Mouse (Mus musculus): Measurements from ENCODE around the gene Enpp1.

Gene Enpp1

GRCm38 (mm10) chr10:24712367-24712761 lies 405 bp upstream of the Enpp1 start:
- in situ Hi-C loops (cut with MboI; ENCODE audit: unreplicated experiment in 2 of 2), result no loop called here

- in situ Hi-C loops (cut with MboI; ENCODE audit: unreplicated experiment in 2 of 2), result no loop called here
Measured at GRCm38 (mm10) chr10:24711071-24711470, 888 bp downstream of the Enpp1 start.

DNA sequence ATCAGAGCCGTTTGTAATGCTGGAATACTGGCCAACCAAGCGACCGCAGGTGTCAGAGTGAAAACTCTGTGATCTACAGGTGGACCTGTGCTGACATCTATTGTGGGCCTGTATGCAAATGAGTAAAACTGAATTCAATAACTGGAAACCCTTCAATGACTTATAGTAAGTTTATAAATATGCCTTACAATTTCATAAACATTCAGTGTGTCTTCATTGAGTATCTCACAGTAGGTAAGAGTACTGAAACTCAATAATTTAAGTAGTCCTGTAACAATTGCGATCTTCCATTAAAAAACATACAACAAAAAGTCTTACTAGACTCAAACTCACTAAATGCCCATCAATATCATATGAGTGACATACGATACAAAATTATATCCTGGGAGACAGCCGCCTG lies 1.6 kb downstream of the Enpp1 start:
- in situ Hi-C loops (cut with MboI; ENCODE audit: unreplicated experiment in 2 of 2), result no loop called here

GRCm38 (mm10) chr10:24707745-24708144 lies 4.2 kb downstream of the Enpp1 start:
- in situ Hi-C loops (cut with MboI; ENCODE audit: unreplicated experiment in 2 of 2), result no loop called here

DNA sequence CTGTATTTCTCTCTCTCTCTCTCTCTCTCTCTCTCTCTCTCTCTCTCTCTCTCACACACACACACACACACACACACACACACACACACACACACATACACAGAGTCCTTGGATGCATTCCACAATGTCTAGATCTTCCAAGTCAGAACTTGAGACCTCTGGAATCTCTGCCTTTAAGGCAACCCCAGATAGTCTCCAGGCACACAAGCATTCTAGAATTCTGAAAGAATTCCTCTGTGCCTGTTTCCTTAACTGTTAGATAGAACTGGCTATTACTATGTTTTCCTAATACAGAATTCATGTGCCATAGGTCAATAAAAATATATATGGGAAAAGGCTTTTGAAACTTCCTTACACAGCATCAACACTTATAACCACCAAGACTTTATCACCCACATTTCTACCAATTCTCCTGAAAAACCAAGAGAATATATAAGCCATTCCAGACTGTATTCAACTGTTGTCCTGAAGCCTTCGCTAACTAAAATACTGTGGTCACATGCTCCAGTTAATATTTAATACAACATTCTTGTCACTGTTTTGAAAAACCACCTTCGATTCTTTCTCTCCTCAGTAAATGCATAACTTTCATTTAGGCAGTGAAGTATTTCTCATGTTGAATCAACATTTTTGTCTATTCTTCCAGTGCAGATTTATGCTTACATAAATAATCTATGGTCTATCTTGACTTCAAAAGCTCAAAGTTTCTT lies 5.4 kb downstream of the Enpp1 start:
- in situ Hi-C loops (cut with MboI; ENCODE audit: unreplicated experiment in 2 of 2), result no loop called here

DNA sequence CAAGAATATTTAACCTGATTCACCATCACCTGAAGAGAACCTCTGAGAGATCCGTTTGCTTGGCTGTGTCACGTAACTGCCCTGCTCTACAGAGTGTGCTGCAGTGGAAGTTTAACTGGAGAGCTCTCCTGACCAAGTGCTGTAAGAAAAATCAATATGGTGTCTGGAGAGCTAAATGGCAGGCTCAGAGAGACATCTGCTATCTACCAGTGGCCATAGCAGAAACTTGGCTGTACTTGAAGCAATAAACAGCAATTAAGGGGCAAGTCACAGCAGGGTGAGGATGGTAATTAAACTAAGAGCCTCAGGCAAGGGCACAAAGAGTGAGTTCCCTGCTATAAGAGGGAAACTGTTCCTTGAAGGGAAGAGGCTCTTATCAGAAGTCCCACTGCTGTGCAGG lies 9.3 kb downstream of the Enpp1 start:
- in situ Hi-C loops (cut with MboI; ENCODE audit: unreplicated experiment in 2 of 2), result no loop called here

GRCm38 (mm10) chr10:24698131-24698775 lies 13.7 kb downstream of the Enpp1 start:
- in situ Hi-C loops (cut with MboI; ENCODE audit: unreplicated experiment in 2 of 2), result no loop called here

DNA sequence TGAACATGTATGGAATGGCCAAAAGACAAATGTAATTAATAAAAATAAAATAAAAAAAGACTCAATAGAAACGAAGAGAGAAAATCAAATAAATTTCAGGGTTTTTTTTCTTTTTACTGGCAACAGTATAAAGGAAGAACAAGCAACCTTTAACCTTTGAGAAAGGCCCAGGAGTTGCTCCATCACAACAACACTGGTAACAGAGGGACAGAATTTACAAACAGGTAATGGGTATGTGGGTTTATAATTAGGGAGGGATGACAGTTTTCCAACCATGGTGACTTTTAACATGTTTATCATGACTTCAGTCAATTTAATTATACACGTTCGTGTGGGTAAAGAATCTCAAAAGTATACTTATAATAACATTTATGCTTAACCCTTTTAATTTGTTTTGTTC lies 15.2 kb downstream of the Enpp1 start:
- in situ Hi-C loops (cut with MboI; ENCODE audit: unreplicated experiment in 2 of 2), result no loop called here

GRCm38 (mm10) chr10:24695786-24696185 lies 16.2 kb downstream of the Enpp1 start:
- in situ Hi-C loops (cut with MboI; ENCODE audit: unreplicated experiment in 2 of 2), result no loop called here

DNA sequence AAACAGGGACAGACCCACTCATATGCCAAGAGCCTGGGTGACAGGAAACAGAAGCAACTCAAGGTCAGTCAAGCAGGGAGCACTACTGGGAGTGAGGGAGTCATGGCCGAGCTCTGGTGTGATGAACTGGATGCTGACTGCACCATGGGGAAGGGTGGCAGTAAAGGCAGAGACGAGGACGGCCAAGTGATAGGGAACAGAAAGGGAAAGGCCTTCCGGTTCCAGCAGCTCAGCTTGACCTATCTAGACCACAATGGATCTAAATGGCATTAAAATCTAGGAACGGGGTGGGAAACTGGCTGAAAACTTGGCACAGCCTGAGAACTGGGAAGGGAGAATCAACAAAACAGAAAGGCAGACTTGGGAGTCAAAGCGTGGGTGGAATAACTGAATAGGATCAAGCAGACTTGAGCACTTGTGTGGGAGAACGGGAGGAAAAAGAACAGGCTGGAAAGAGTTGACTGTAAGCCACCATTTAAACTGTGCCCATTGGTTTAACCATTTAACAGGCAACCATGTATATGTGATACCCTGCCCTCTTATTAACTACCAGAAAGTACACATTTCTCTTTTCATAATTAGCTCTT lies 29.3 kb downstream of the Enpp1 start:
- in situ Hi-C loops (cut with MboI; ENCODE audit: unreplicated experiment in 2 of 2), result no loop called here

GRCm38 (mm10) chr10:24677681-24678080 lies 34.3 kb downstream of the Enpp1 start:
- in situ Hi-C loops (cut with MboI; ENCODE audit: unreplicated experiment in 2 of 2), result no loop called here

GRCm38 (mm10) chr10:24674261-24674660 lies 37.7 kb downstream of the Enpp1 start:
- in situ Hi-C loops (cut with MboI; ENCODE audit: unreplicated experiment in 2 of 2), result no loop called here

GRCm38 (mm10) chr10:24672948-24673347 lies 39.0 kb downstream of the Enpp1 start:
- in situ Hi-C loops (cut with MboI; ENCODE audit: unreplicated experiment in 2 of 2), result no loop called here

DNA sequence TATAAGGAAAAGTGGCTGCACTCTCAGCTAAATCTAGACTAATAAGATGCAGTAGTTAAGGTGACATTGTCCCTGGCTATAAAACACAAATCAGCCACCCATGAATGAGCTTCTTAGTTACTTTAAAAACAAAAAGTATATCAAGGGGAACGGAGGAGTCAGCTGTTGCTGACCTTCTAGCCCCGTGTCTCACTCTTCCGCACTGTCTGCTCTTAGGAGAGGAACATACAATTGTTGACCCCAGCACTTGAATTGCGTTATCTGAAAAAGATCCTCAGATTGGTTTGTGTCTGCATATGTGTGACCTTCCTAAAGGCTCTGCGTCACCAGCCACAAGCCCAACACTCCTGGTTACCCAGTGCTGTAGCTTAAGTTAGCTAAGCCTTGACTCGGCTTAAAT lies 41.4 kb downstream of the Enpp1 start:
- in situ Hi-C loops (cut with MboI; ENCODE audit: unreplicated experiment in 2 of 2), result no loop called here

DNA sequence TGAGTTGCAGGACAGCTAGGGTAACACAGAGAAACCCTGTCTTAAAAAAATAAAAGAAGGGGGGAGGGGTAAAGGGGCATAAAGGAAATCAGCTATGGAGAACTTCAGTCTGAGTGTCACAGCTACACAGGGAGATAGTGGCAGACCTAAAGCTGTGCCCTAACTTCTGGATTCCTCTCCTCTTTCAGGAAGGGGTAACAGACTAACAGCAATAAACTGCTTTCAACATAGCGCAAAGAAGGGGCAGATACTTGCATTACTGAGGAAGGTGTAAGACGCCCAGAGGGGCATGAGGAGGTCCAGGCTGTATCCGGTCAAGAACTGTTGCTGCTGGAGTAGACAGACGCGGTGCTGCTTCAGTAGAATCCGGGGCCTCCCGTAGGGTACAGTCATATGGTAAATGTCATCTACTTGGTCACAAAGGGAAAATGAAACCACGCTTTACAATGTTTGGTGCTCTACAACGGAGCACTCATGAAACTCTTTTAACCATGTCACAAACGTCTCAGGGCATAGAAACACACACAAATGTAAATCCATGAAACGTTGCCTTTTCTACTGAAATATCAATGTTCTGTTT lies 60.9 kb downstream of the Enpp1 start:
- in situ Hi-C loops (cut with MboI; ENCODE audit: unreplicated experiment in 2 of 2), result no loop called here

GRCm38 (mm10) chr10:24647996-24648738 lies 63.8 kb downstream of the Enpp1 start:
- in situ Hi-C loops (cut with MboI; ENCODE audit: unreplicated experiment in 2 of 2), result loop anchor here in 1 of 2 experiments (25.0 kb wide), 1 partner anchor 564 kb away; no protein-coding TSS in a partner anchor

DNA sequence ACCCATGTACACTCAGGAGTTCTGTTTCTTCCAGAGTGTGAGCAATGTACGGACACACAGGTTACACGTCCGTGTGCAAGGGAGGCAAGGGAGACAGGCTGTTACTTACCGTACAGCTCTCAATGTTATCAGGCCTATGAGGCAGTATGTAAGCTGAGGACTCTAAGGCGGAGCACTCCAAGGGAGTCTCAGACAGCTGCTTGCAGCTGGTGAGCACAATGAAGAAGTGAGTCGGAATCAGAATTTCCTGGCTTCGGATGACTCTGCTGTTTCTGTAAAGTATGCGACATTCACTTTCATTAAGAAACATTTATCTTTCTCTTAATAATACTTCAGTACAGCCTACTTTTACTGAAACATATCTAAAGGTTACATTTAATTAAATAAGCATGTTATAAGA lies 66.8 kb downstream of the Enpp1 start:
- in situ Hi-C loops (cut with MboI; ENCODE audit: unreplicated experiment in 2 of 2), result loop anchor here in 1 of 2 experiments (25.0 kb wide), 1 partner anchor 567 kb away; no protein-coding TSS in a partner anchor

GRCm38 (mm10) chr10:24642796-24643580 lies 69.0 kb downstream of the Enpp1 start:
- in situ Hi-C loops (cut with MboI; ENCODE audit: unreplicated experiment in 2 of 2), result loop anchor here in 1 of 2 experiments (25.0 kb wide), 1 partner anchor 569 kb away; no protein-coding TSS in a partner anchor

GRCm38 (mm10) chr10:24641416-24642140 lies 70.4 kb downstream of the Enpp1 start:
- in situ Hi-C loops (cut with MboI; ENCODE audit: unreplicated experiment in 2 of 2), result loop anchor here in 1 of 2 experiments (25.0 kb wide), 1 partner anchor 571 kb away; no protein-coding TSS in a partner anchor
